Mouse (Mus musculus) limb, embryonic 11.5 days (tissue): ENCODE measurements at regions not wholly inside any gene's neighbourhood (a gene's known extent, or its start where the extent isn't known, plus 50 kb on each side); places are given as distances from the start of the nearest gene placed in this dataset.

Source experiments
- ATAC-seq: fragments of 200-750 bp; cut with Nextera tagmentation; 2 replicates; pipeline ENCODE4 v1.8.0; 2017; ENCODE audit warnings: low read depth; ENCODE audit not compliant: insufficient number of reproducible peaks, low FRiP score, low TSS enrichment
- DNase-seq: peaks from one replicate; pipeline ENCODE4 v3.0.0-alpha.2; 2015; ENCODE audit warnings: low spot score
- H3K27ac ChIP-seq: fragments of 300-500 bp; sonication (generic); replicated peaks from 2 replicates; pipeline ENCODE4 v1.5.1; 2014; ENCODE audit warnings: low read depth, mild to moderate bottlenecking, low read length
- H3K27me3 ChIP-seq: fragments of 300-500 bp; sonication (generic); 2 replicates; pipeline ENCODE4 v1.6.1; 2014; ENCODE audit warnings: mild to moderate bottlenecking, low read length, mixed read lengths; ENCODE audit not compliant: control insufficient read depth, insufficient read depth
- H3K36me3 ChIP-seq: fragments of 300-500 bp; sonication (generic); 2 replicates; pipeline ENCODE4 v1.6.1; 2014; ENCODE audit warnings: mild to moderate bottlenecking, low read length, moderate library complexity, mixed read lengths; ENCODE audit not compliant: control insufficient read depth, insufficient read depth
- H3K4me1 ChIP-seq: fragments of 300-500 bp; sonication (generic); 2 replicates; pipeline ENCODE4 v1.6.1; 2014; ENCODE audit warnings: low read length, mixed read lengths; ENCODE audit not compliant: control insufficient read depth, insufficient read depth
- H3K4me2 ChIP-seq: fragments of 300-500 bp; sonication (generic); 2 replicates; pipeline ENCODE4 v1.6.1; 2014; ENCODE audit warnings: low read depth, mild to moderate bottlenecking, moderate library complexity; ENCODE audit not compliant: severe bottlenecking
- H3K4me3 ChIP-seq: fragments of 300-500 bp; sonication (generic); 2 replicates; pipeline ENCODE4 v1.5.1; 2014; ENCODE audit warnings: low read depth, low read length
- H3K9ac ChIP-seq: fragments of 300-500 bp; sonication (generic); 2 replicates; pipeline ENCODE4 v1.6.1; 2014; ENCODE audit warnings: mild to moderate bottlenecking, low read length
- H3K9me3 ChIP-seq: fragments of 300-500 bp; sonication (generic); 2 replicates; pipeline ENCODE4 v1.6.1; 2016; ENCODE audit warnings: low read length; ENCODE audit not compliant: control insufficient read depth
- WGBS: fragments of 180-500 bp; shearing (Covaris S2); extraction: QIAGEN DNeasy Blood & Tissue Kit; methylation state at CpG from one replicate; pipeline ENCODE4 v1.1.7; 2014; 5-methylcytosine and 5-hydroxymethylcytosine counted together

DNA sequence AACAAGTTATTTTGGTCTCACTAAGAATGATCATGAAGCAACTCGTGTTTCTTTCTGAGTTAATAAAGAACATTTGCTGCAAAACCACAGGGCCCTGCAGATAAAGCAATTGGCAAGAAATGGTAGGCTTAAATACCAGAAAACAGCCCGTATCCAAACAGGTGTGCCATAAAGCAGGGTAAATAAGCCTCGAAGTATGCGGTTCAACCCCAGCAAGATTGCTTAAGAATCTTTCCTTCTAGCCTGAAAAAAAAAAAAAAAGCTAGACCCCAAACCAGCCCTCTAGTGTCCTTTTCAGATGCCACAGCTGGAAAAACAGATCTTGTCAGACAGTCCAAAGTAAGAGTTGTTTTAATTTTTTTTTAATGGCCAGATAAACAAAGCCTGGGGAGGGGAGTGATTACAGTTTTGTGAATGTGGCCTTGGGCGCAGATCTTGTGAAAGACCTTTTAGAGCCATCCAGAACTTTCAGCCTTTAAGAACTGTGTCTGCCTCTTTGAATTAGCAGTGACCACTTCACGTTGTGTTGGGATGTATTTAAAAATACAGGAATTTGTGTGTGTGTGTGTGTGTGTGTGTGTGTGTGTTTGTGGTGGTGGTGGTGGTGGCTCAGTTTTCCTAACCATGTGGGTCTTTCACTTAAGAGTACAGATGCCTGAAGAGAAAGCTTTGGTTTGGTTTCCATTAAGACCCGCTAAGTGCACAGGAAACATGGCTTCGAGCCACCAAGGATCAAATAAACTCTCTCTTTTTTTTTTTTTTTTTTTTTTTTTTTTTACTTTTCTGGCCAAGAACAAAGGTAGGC is 116.3 kb upstream of the Maf start:
- no peaks in the 10 kb centered on the region for H3K27me3 ChIP-seq
- H3K4me3 ChIP-seq: no peak overlapping the region
- no peaks in the 10 kb centered on the region for H3K4me1 ChIP-seq
- DNase-seq (no peak), ATAC-seq (no peak)
- H3K9ac ChIP-seq: no peak overlapping the region
- H3K4me2 ChIP-seq: no peak overlapping the region
- H3K9me3 ChIP-seq: no peaks in the 10 kb centered on the region
- no peaks in the 10 kb centered on the region for H3K36me3 ChIP-seq
- 66% methylated on average over 8 of the region's 8 CpGs for WGBS
- no peak overlapping the region for H3K27ac ChIP-seq

DNA sequence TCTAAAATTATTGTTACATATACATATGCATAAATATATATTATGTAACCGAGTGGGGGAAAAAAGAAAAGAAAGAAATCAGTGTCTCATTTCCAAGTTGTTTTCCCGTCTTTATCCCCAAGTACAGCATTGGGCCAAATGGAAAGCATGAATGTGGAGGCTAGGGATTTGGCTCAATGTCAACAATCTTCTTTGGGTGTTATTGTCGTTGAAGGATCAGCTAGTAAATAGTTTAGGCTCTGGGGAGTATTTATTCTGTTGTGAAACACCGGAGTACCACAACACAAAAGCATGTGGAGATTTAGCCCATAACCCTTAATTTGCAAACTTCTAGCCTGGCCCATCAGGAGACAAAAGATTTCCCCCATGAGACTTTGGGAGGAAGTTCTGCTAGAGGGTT is 105.8 kb upstream of the Maf start:
- H3K9ac ChIP-seq: no peak overlapping the region
- DNase-seq: no peak
- no peaks in the 10 kb centered on the region for H3K36me3 ChIP-seq
- H3K27me3 ChIP-seq: no peaks in the 10 kb centered on the region
- H3K27ac ChIP-seq: no peak overlapping the region
- 86% methylated on average over 4 of the region's 4 CpGs for WGBS
- H3K4me2 ChIP-seq: no peak overlapping the region
- no peak overlapping the region for H3K4me3 ChIP-seq
- no peaks in the 10 kb centered on the region for H3K9me3 ChIP-seq
- no peak for ATAC-seq
- no peaks in the 10 kb centered on the region for H3K4me1 ChIP-seq

DNA sequence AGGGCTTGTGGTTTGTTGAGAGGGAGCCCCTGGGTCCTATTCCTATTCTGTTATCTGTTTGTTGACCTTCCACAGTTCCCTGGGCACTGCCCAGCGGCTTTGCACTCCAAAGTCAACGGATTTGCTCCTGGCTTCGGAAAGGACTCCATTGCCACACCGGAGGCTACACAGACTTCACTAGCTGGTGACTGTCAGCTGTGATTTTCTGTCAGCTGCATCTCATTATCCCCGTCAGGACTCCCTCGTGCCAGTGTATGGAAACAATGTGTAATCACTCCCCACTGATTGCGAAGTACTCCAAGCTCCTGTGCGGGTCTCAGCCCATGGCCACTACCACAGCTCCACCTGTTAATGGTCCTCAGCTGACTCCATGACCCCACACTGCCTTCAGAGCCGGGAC is 99.0 kb upstream of the Maf start:
- WGBS: 37% methylated on average over 9 of the region's 9 CpGs
- ATAC-seq (no peak), DNase-seq (peak; percentile 30)
- H3K4me3 ChIP-seq: no peak overlapping the region
- no peaks in the 10 kb centered on the region for H3K27me3 ChIP-seq
- no peak overlapping the region for H3K9ac ChIP-seq
- no peaks in the 10 kb centered on the region for H3K4me1 ChIP-seq
- H3K9me3 ChIP-seq: no peaks in the 10 kb centered on the region
- H3K4me2 ChIP-seq: no peak overlapping the region
- H3K36me3 ChIP-seq: no peaks in the 10 kb centered on the region
- no peak overlapping the region for H3K27ac ChIP-seq

DNA sequence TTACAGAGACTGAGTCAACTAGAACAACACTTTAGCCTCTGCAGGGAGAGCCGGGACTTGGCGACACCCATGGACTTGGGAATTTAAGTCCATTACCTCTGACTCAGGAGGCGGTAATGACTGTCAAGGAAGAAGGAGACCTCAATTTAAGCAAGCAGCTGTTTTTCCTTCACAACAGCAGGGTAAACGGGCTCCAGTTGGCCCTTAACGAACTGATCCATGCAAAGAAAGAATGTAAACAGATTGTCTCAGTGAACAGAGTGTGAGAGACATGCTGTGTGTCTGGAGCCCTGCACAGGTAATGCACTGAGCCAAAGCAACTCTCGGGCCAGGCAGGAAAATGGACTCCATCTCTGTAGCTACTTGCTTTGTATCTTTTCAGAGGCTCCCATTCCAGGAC is 98.5 kb upstream of the Maf start:
- Histone ChIP-seq H3K36me3 (no peaks in the 10 kb centered on the region), H3K27ac (no peak overlapping the region), H3K9me3 (no peaks in the 10 kb centered on the region), H3K4me3 (no peak overlapping the region), H3K4me2 (no peak overlapping the region), H3K4me1 (no peaks in the 10 kb centered on the region), H3K27me3 (no peaks in the 10 kb centered on the region), H3K9ac (no peak overlapping the region)
- ATAC-seq: no peak
- DNase-seq: no peak
- WGBS: 49% methylated on average over 6 of the region's 6 CpGs

DNA sequence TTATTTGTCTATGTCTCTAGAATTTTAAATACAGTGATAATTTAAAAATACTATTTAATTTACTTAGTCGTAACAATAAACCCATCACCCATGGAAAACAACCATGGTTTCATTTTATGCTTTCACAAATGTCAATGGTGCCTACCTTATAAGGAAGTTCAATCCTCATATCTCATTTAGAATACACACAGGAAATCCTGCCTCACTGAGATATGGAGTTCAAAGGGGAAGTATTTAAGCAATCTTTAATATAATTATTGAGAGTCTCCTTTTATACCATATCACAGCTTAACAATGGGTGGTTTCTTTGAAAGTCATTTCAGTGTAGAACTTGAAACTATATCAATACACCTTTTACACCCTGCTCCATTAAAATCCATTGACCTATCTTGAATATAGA is 86.0 kb upstream of the Maf start:
- no peaks in the 10 kb centered on the region for H3K27me3 ChIP-seq
- DNase-seq: no peak
- WGBS: 93% methylated on average over 1 of the region's 1 CpGs
- no peak overlapping the region for H3K9ac ChIP-seq
- no peak overlapping the region for H3K4me3 ChIP-seq
- no peaks in the 10 kb centered on the region for H3K9me3 ChIP-seq
- no peak overlapping the region for H3K27ac ChIP-seq
- H3K4me1 ChIP-seq: no peaks in the 10 kb centered on the region
- no peaks in the 10 kb centered on the region for H3K36me3 ChIP-seq
- ATAC-seq: no peak
- no peak overlapping the region for H3K4me2 ChIP-seq

DNA sequence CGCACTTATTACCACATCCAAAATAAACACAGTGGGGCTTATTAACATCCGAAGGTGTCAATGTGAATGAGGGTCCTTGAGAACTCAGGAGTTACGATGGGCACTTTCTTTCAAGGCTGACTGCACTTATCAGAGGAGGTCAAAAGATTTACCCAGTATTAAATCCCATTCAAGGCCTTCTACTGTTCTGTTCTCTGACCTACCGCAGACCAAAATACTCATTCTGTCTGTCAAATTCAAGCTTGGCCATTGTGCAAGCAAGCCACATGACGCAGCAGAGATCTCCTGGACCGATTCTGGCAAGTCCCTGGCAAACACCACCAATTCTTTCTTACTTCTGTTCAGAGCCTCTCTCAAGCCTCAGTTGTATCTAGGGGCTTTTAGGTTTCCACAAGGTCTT is 80.8 kb upstream of the Maf start:
- Histone ChIP-seq H3K9me3 (no peaks in the 10 kb centered on the region), H3K9ac (no peak overlapping the region), H3K27me3 (no peaks in the 10 kb centered on the region), H3K4me1 (no peaks in the 10 kb centered on the region), H3K27ac (no peak overlapping the region), H3K36me3 (no peaks in the 10 kb centered on the region), H3K4me3 (no peak overlapping the region), H3K4me2 (no peak overlapping the region)
- DNase-seq (no peak), ATAC-seq (no peak)
- 77% methylated on average over 6 of the region's 6 CpGs for WGBS

DNA sequence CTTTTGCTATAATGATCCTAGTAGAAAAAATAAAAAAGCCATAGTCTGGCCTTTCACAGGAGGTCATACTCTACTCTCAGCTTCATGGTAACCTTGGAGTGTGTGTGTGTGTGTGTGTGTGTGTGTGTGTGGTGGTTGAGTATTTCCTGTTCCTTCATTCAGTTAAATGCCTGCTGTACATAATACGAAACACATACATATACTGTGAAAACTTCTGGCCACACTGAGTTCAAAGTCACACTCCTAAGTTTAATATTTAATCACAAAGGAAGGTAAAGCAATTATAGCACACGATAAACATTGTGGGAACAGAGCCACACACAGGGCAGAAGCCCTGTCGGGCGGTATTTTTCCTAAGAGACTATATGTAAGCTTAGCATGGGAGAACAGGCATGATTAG is 78.6 kb upstream of the Maf start:
- Histone ChIP-seq H3K9me3 (no peaks in the 10 kb centered on the region), H3K27me3 (no peaks in the 10 kb centered on the region), H3K27ac (no peak overlapping the region), H3K36me3 (no peaks in the 10 kb centered on the region), H3K4me3 (no peak overlapping the region), H3K4me1 (no peaks in the 10 kb centered on the region), H3K4me2 (no peak overlapping the region), H3K9ac (no peak overlapping the region)
- ATAC-seq (no peak), DNase-seq (no peak)
- WGBS: 93% methylated on average over 4 of the region's 4 CpGs

DNA sequence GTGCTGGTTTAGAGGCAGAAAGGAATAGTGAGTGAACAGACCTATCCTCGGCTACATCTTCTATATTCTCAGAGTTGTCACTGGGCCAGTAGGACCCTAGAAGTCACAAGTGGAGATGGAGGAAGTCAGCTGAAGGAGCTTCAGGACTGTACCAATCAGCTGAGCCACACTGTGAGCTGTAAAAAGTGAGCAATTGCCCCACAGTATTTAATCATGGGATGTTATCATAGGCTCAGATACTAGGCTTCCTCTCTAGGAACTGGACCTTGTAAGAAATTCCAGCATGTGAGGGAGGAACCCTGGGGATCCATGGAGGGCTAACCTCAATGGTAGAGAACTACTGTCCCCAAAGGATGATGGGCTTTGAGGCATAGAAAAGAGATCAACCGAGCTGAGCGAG is 78.2 kb upstream of the Maf start:
- Histone ChIP-seq H3K9ac (no peak overlapping the region), H3K36me3 (no peaks in the 10 kb centered on the region), H3K4me3 (no peak overlapping the region), H3K4me1 (no peaks in the 10 kb centered on the region), H3K27me3 (no peaks in the 10 kb centered on the region), H3K27ac (no peak overlapping the region), H3K4me2 (no peak overlapping the region), H3K9me3 (no peaks in the 10 kb centered on the region)
- ATAC-seq (no peak), DNase-seq (no peak)
- 94% methylated on average over 3 of the region's 3 CpGs for WGBS

DNA sequence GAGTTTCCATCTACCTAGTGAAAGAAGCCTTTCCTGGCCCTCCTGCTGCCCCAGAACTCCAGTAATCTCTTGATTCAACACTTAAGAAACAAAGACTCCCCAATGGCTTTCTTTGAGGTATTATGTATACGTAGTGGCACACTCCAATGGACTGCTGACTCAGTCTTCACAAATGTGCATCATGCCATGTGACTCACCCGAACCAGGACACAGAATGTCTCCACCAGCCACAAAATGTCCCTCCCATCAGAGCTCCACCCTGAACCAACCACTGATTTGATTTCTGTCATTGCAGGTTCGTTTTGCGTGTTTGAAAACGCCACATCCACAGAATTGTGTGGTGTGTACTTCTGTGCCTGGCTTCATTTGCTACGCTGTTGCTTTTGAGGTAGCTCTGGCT is 75.8 kb upstream of the Maf start:
- Histone ChIP-seq H3K27me3 (no peaks in the 10 kb centered on the region), H3K9me3 (no peaks in the 10 kb centered on the region), H3K4me3 (no peak overlapping the region), H3K4me2 (no peak overlapping the region), H3K4me1 (no peaks in the 10 kb centered on the region), H3K9ac (no peak overlapping the region), H3K27ac (no peak overlapping the region), H3K36me3 (no peaks in the 10 kb centered on the region)
- DNase-seq (no peak), ATAC-seq (no peak)
- 92% methylated on average over 6 of the region's 6 CpGs for WGBS
